Mouse (Mus musculus) heart, postnatal 0 days (tissue): ENCODE results near the gene Frmd7. TPM values are rescaled to one million over a fixed set of nuclear protein-coding genes. Genes with fewer than 3 reads are reported as not detected.

Experiments used
- ATAC-seq: fragments of 200-750 bp; cut with Nextera tagmentation; 2 replicates; pipeline ENCODE4 v1.8.0; 2017; ENCODE audit warnings: low read depth, moderate number of reproducible peaks, moderate library complexity; ENCODE audit not compliant: insufficient read depth
- DNase-seq: peaks from one replicate; pipeline ENCODE4 v3.0.0-alpha.2; 2016; ENCODE audit warnings: low spot score
- H3K27ac ChIP-seq: fragments of 300-500 bp; sonication (generic); 2 replicates; pipeline ENCODE4 v1.5.1; 2014; ENCODE audit warnings: low read depth, mild to moderate bottlenecking
- H3K27me3 ChIP-seq: fragments of 300-500 bp; sonication (generic); 2 replicates; pipeline ENCODE4 v1.6.1; 2014; ENCODE audit warnings: low read length, mixed read lengths; ENCODE audit not compliant: control insufficient read depth, insufficient read depth
- H3K36me3 ChIP-seq: fragments of 300-500 bp; sonication (generic); replicated peaks from 2 replicates; pipeline ENCODE4 v1.6.1; 2014; ENCODE audit warnings: low read length, mixed read lengths; ENCODE audit not compliant: control insufficient read depth, insufficient read depth
- H3K4me1 ChIP-seq: fragments of 300-500 bp; sonication (generic); 2 replicates; pipeline ENCODE4 v1.6.1; 2014; ENCODE audit warnings: antibody characterized with exemption; ENCODE audit not compliant: control insufficient read depth, insufficient read depth
- H3K4me2 ChIP-seq: fragments of 300-500 bp; sonication (generic); 2 replicates; pipeline ENCODE4 v1.6.1; 2014; ENCODE audit warnings: low read depth, mild to moderate bottlenecking, low read length, moderate library complexity
- H3K4me3 ChIP-seq: fragments of 300-500 bp; sonication (generic); 2 replicates; pipeline ENCODE4 v1.5.1; 2014; ENCODE audit warnings: low read depth, low read length
- H3K9ac ChIP-seq: fragments of 300-500 bp; sonication (generic); replicated peaks from 2 replicates; pipeline ENCODE4 v1.6.1; 2014; ENCODE audit warnings: low read depth, low read length, mixed read lengths
- H3K9me3 ChIP-seq: fragments of 300-500 bp; sonication (generic); replicated peaks from 2 replicates; pipeline ENCODE4 v1.6.1; 2016; ENCODE audit warnings: low read length; ENCODE audit not compliant: control insufficient read depth
- CTCF ChIP-seq: IDR thresholded peaks from 2 replicates; pipeline ENCODE4 v1.5.1; 2016; ENCODE audit warnings: antibody characterized with exemption, control low read depth, low read depth
- EP300 ChIP-seq: IDR thresholded peaks from 2 replicates; pipeline ENCODE4 v1.6.1; 2016; ENCODE audit warnings: antibody characterized with exemption, low read depth
- WGBS: fragments of 180-500 bp; shearing (Covaris S2); extraction: QIAGEN DNeasy Blood & Tissue Kit; methylation state at CpG from one replicate; pipeline ENCODE4 v1.1.7; 2014; 5-methylcytosine and 5-hydroxymethylcytosine counted together
- polyA plus RNA-seq: library from polyadenylated mRNA; unstranded; fragments of >200 nt; fragmentation: Nextera tagmentation; extraction: Ambion mirVana; gene quantifications from 2 replicates; pipeline ENCODE4 v1.2.1, GENCODE M21; 2015
- total RNA-seq: library from RNA; depleted of rRNA; stranded (reverse); fragments of >200 nt; gene quantifications from 2 replicates; pipeline ENCODE4 v1.2.3, GENCODE M21; 2014; ENCODE audit warnings: low replicate concordance

Frmd7 gene
- total and polyA plus RNA-seq, 2 experiments from 2014 or later, result not detected

- no peak overlapping the region for H3K4me3 ChIP-seq
Measured at GRCm38 (mm10) chrX:50937117-50937516, 5.4 kb downstream of the Frmd7 start.

DNA sequence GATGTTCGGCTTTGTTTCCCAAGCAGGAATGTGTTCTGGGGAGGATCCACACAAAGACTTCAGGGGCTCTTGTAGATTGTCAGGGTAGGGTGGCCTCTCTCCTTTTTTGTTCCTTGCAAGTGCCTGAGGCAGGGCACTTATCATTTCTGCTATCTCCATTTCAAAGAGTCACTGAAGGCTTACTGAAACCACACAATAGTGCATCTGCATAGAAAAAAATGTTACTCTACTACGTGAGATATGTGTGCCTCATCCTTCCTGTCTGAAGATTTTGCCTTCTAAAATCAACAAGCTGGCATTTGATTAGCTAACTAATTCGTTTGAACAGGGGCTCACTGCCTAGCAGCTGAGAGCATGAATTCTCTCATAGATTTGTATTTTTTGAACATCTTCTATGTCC, 12.2 kb downstream of the Frmd7 start:
- no peak overlapping the region for H3K9ac ChIP-seq
- H3K9me3 ChIP-seq, result no peaks in the 10 kb centered on the region
- H3K36me3 ChIP-seq, result no peaks in the 10 kb centered on the region
- TF ChIP-seq EP300, result no peak
- no peak for TF ChIP-seq CTCF
- DNase-seq, result no peak
- no peak for ATAC-seq
- no peaks in the 10 kb centered on the region for H3K4me1 ChIP-seq
- H3K27me3 ChIP-seq, result no peaks in the 10 kb centered on the region
- no peak overlapping the region for H3K27ac ChIP-seq
- H3K4me3 ChIP-seq, result no peak overlapping the region
- 40% methylated on average over 3 of the region's 3 CpGs for WGBS
- no peak overlapping the region for H3K4me2 ChIP-seq

More at GRCm38 (mm10) chrX:50937117-50937516, 5.4 kb downstream of the Frmd7 start:
- ATAC-seq, result no peak
- Histone ChIP-seq H3K9ac (no peak overlapping the region), H3K9me3 (no peaks in the 10 kb centered on the region), H3K27ac (no peak overlapping the region), H3K4me2 (no peak overlapping the region), H3K4me1 (no peaks in the 10 kb centered on the region), H3K27me3 (no peaks in the 10 kb centered on the region), H3K36me3 (no peaks in the 10 kb centered on the region)
- DNase-seq, result no peak
- no peak for TF ChIP-seq EP300
- TF ChIP-seq CTCF, result no peak
- WGBS, result 72% methylated on average over 3 of the region's 3 CpGs

DNA sequence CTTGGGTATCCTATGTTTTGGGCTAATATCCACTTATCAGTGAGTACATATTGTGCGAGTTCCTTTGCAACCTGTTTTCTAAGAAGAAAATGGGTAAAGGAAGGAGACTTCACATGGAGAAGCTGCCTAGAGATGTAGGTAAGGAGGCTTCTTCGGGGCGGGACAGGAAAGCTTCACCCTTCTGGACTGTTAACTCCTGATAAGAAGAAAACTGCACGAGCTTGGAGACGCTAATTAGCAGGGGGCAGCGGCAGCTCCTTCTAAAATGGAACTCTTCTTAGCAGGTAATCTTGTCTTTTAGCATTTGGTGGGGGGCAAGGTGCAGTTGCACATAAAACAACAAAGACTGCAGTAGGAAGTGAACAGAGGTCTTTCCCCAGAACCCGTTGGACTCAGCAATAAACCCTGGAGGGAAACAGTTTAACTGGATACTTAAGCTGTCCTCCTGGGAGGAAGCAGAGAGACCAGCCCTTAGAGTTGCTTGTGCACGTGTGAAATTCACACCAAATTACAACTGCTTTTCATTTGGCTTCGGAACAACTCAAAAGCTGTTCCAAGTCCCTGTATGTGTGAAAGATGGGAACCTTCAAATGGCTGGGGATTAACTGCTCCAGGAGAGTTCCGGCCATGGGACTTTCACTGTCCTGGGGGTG, 15.5 kb downstream of the Frmd7 start:
- WGBS, result 61% methylated on average over 10 of the region's 10 CpGs
- H3K9ac ChIP-seq, result no peak overlapping the region
- DNase-seq (no peak), ATAC-seq (no peak)
- TF ChIP-seq EP300 (no peak), CTCF (no peak)
- no peaks in the 10 kb centered on the region for H3K27me3 ChIP-seq
- H3K27ac ChIP-seq, result no peak overlapping the region
- no peak overlapping the region for H3K4me2 ChIP-seq
- no peaks in the 10 kb centered on the region for H3K9me3 ChIP-seq
- H3K4me1 ChIP-seq, result no peaks in the 10 kb centered on the region
- H3K4me3 ChIP-seq, result no peak overlapping the region
- no peaks in the 10 kb centered on the region for H3K36me3 ChIP-seq

DNA sequence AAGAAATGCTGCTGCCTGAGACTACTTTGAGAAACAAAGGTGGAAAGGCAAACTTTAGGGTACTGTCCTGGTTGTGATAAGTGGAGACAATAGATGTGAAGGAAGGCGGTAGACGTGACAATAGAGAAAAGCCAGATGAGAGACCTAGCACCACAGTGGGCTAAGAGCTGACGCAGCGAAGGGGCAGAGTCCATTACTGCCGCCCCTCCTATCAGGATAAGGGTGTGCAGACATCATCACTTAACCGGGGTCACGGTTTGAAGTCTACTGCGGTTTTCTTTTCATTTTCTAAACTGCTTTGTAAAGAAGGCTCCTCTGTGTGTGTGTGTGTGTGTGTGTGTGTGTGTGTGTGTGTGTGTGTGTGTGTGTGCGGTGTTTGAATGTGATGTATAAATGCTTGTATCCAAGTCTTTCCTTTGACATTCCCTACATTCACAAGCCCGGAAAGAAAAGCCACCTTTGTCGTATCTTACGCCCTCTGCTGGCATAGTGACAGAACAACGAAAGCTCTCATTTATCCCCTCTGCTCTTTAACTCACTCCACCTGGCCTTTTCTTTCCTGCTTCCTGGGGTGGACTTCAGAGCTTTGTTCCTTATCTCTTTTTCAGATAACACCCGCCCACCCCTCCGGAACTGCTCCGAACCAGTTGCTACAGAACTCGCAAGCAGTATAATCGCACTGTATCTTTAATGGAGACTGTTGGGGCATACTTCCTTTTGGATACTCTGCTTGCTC, 17.7 kb downstream of the Frmd7 start:
- Histone ChIP-seq H3K36me3 (no peaks in the 10 kb centered on the region), H3K9me3 (no peaks in the 10 kb centered on the region), H3K27me3 (no peaks in the 10 kb centered on the region), H3K4me1 (no peaks in the 10 kb centered on the region), H3K4me2 (peak overlapping the region; percentile 12; the same call in 1 of the 2 replicates), H3K9ac (no peak overlapping the region), H3K27ac (no peak overlapping the region), H3K4me3 (no peak overlapping the region)
- TF ChIP-seq EP300 (no peak), CTCF (peak; percentile 38)
- DNase-seq, result no peak
- 26% methylated on average over 18 of the region's 18 CpGs for WGBS
- no peak for ATAC-seq

GRCm38 (mm10) chrX:50918754-50919153, 23.8 kb downstream of the Frmd7 start:
- Histone ChIP-seq H3K27ac (no peak overlapping the region), H3K9me3 (no peaks in the 10 kb centered on the region), H3K4me1 (no peaks in the 10 kb centered on the region), H3K9ac (no peak overlapping the region), H3K4me3 (no peak overlapping the region), H3K36me3 (no peaks in the 10 kb centered on the region), H3K4me2 (no peak overlapping the region), H3K27me3 (no peaks in the 10 kb centered on the region)
- no peak for TF ChIP-seq EP300
- no peak for ATAC-seq
- whole genome bisulfite sequencing, result 27% methylated on average over 3 of the region's 3 CpGs
- no peak for DNase-seq
